Mouse (Mus musculus) MEL (cell line): ENCODE data around the gene Ces2c. TPM values are rescaled to one million over a fixed set of nuclear protein-coding genes. Genes with fewer than 3 reads are reported as not detected.

Source experiments
- DNase-seq: peaks from one replicate; pipeline ENCODE4 v3.0.0; 2011; ENCODE audit warnings: low read depth, low spot score
- H3K27ac ChIP-seq: 2 replicates; pipeline ENCODE4 v1.5.1; 2012; ENCODE audit warnings: low read depth, mild to moderate bottlenecking, control low read depth, low read length, moderate library complexity; ENCODE audit not compliant: control insufficient read depth
- H3K27me3 ChIP-seq, 2 experiments: fragments of 150-350 bp in 1 of 2; sonication (generic) in 1 of 2; 2 replicates each; pipeline ENCODE4 v1.6.1; 2012; ENCODE audit warnings: low read length in 2 of 2, mild to moderate bottlenecking in 2 of 2, improper control_type of control experiment in 1 of 2, moderate library complexity in 1 of 2; ENCODE audit not compliant: insufficient read depth in 2 of 2, control insufficient read depth in 1 of 2
- H3K36me3 ChIP-seq, 2 experiments: 2 replicates each; pipeline ENCODE4 v1.6.1; 2012 to 2014; ENCODE audit warnings: low read length in 2 of 2, improper control_type of control experiment in 1 of 2, inconsistent platforms in 1 of 2, mild to moderate bottlenecking in 1 of 2; ENCODE audit not compliant: insufficient read depth in 2 of 2, control insufficient read depth in 1 of 2
- H3K4me1 ChIP-seq, 2 experiments: fragments of 150-350 bp in 1 of 2; sonication (generic) in 1 of 2; 2 replicates each; pipeline ENCODE4 v1.6.1; 2012; ENCODE audit warnings: low read length in 2 of 2, improper control_type of control experiment in 1 of 2, mild to moderate bottlenecking in 1 of 2; ENCODE audit not compliant: insufficient read depth in 2 of 2, control insufficient read depth in 1 of 2
- H3K4me3 ChIP-seq, 2 experiments: fragments of 150-350 bp in 1 of 2; sonication (generic) in 1 of 2; 2 replicates each; pipeline ENCODE4 v1.5.1; 2012; ENCODE audit warnings: low read depth in 2 of 2, low read length in 2 of 2, mild to moderate bottlenecking in 2 of 2, moderate library complexity in 2 of 2, control low read depth in 1 of 2, improper control_type of control experiment in 1 of 2; ENCODE audit not compliant: control insufficient read depth in 1 of 2, insufficient read depth in 1 of 2
- H3K79me2 ChIP-seq: 2 replicates; pipeline ENCODE4 v1.6.1; 2012; ENCODE audit warnings: mild to moderate bottlenecking, low read length, moderate library complexity; ENCODE audit not compliant: control insufficient read depth, poor library complexity, insufficient read depth
- H3K9ac ChIP-seq: 2 replicates; pipeline ENCODE4 v1.6.1; 2012; ENCODE audit warnings: low read depth, mild to moderate bottlenecking, control low read depth, low read length, moderate library complexity; ENCODE audit not compliant: control insufficient read depth, poor library complexity, severe bottlenecking
- H3K9me3 ChIP-seq: fragments of 150-350 bp; sonication (generic); replicated peaks from 2 replicates; pipeline ENCODE4 v1.6.1; 2012; ENCODE audit warnings: mild to moderate bottlenecking, low read length, improper control_type of control experiment, moderate library complexity; ENCODE audit not compliant: insufficient read depth
- BHLHE40 ChIP-seq: IDR thresholded peaks from 2 replicates; pipeline ENCODE4 v1.6.1; 2012; ENCODE audit warnings: low read depth, mild to moderate bottlenecking, inconsistent platforms, low read length, improper control_type of control experiment, borderline replicate concordance
- CHD1 ChIP-seq: IDR thresholded peaks from 2 replicates; pipeline ENCODE4 v1.6.1; 2012; ENCODE audit warnings: low read depth, mild to moderate bottlenecking, inconsistent platforms, low read length, improper control_type of control experiment
- CTCF ChIP-seq, 3 experiments: IDR thresholded peaks in 2 of 3; conservative IDR thresholded peaks in 1 of 3; 2 replicates each; pipeline ENCODE4 v1.5.1; 2011 to 2012; ENCODE audit warnings: low read length in 3 of 3, low read depth in 2 of 3, mild to moderate bottlenecking in 2 of 3, improper control_type of control experiment in 1 of 3, inconsistent platforms in 1 of 3, mixed read lengths in 1 of 3, moderate library complexity in 1 of 3; ENCODE audit not compliant: control insufficient read depth in 1 of 3, insufficient read depth in 1 of 3, poor library complexity in 1 of 3, severe bottlenecking in 1 of 3
- E2F4 ChIP-seq: IDR thresholded peaks from 2 replicates; pipeline ENCODE4 v1.6.1; 2011; ENCODE audit warnings: low read depth, low read length, improper control_type of control experiment, borderline replicate concordance
- ETS1 ChIP-seq: IDR thresholded peaks from 2 replicates; pipeline ENCODE4 v1.6.1; 2012; ENCODE audit warnings: low read depth, mild to moderate bottlenecking, inconsistent platforms, low read length, improper control_type of control experiment, moderate library complexity
- GATA1 ChIP-seq: IDR thresholded peaks from 2 replicates; pipeline ENCODE4 v1.6.1; 2011; ENCODE audit warnings: low read depth, low read length, improper control_type of control experiment
- HCFC1 ChIP-seq: IDR thresholded peaks from 2 replicates; pipeline ENCODE4 v1.6.1; 2012; ENCODE audit warnings: low read depth, mild to moderate bottlenecking, inconsistent platforms, low read length, improper control_type of control experiment, moderate library complexity
- KAT2A ChIP-seq: conservative IDR thresholded peaks from 2 replicates; pipeline ENCODE4 v1.6.1; 2012; ENCODE audit warnings: low read depth, low read length, improper control_type of control experiment, inconsistent platforms
- MAFK ChIP-seq: IDR thresholded peaks from 2 replicates; pipeline ENCODE4 v1.6.1; 2011; ENCODE audit warnings: low read depth, mild to moderate bottlenecking, low read length, improper control_type of control experiment, borderline replicate concordance
- MXI1 ChIP-seq: IDR thresholded peaks from 2 replicates; pipeline ENCODE4 v1.6.1; 2011; ENCODE audit warnings: mild to moderate bottlenecking, low read depth, low read length, improper control_type of control experiment
- MYB ChIP-seq: IDR thresholded peaks from 2 replicates; pipeline ENCODE4 v1.6.1; 2011; ENCODE audit warnings: mild to moderate bottlenecking, low read depth, low read length, improper control_type of control experiment
- NELFE ChIP-seq: IDR thresholded peaks from 2 replicates; pipeline ENCODE4 v1.6.1; 2011; ENCODE audit warnings: low read depth, low read length, improper control_type of control experiment
- NRF1 ChIP-seq: IDR thresholded peaks from 2 replicates; pipeline ENCODE4 v1.6.1; 2014; ENCODE audit warnings: low read depth, mild to moderate bottlenecking, inconsistent platforms, low read length, improper control_type of control experiment, moderate library complexity; ENCODE audit not compliant: poor library complexity, insufficient read depth, severe bottlenecking
- POLR2AphosphoS5 ChIP-seq: IDR thresholded peaks from 2 replicates; pipeline ENCODE4 v1.6.1; 2012; ENCODE audit warnings: low read depth, borderline replicate concordance, mild to moderate bottlenecking, inconsistent platforms, low read length, moderate library complexity, mixed read lengths
- SMC3 ChIP-seq: IDR thresholded peaks from 2 replicates; pipeline ENCODE4 v1.6.1; 2011; ENCODE audit warnings: low read depth, low read length, improper control_type of control experiment
- TAL1 ChIP-seq: IDR thresholded peaks from 2 replicates; pipeline ENCODE4 v1.6.1; 2012; ENCODE audit warnings: mild to moderate bottlenecking, inconsistent platforms, low read length, moderate library complexity, mixed read lengths
- UBTF ChIP-seq: IDR thresholded peaks from 2 replicates; pipeline ENCODE4 v1.6.1; 2012; ENCODE audit warnings: low read depth, mild to moderate bottlenecking, inconsistent platforms, low read length, improper control_type of control experiment, moderate library complexity, borderline replicate concordance; ENCODE audit not compliant: insufficient read depth
- ZKSCAN1 ChIP-seq: IDR thresholded peaks from 2 replicates; pipeline ENCODE4 v1.6.1; 2012; ENCODE audit warnings: low read depth, mild to moderate bottlenecking, inconsistent platforms, low read length, improper control_type of control experiment, moderate library complexity
- ZMIZ1 ChIP-seq: IDR thresholded peaks from 2 replicates; pipeline ENCODE4 v1.6.1; 2012; ENCODE audit warnings: low read depth, mild to moderate bottlenecking, inconsistent platforms, low read length, improper control_type of control experiment, moderate library complexity
- ZNF384 ChIP-seq: IDR thresholded peaks from 2 replicates; pipeline ENCODE4 v1.6.1; 2012; ENCODE audit warnings: low read depth, mild to moderate bottlenecking, inconsistent platforms, low read length, improper control_type of control experiment
- polyA plus RNA-seq, 2 experiments: library from polyadenylated mRNA; stranded (reverse) in 1 of 2; unstranded in 1 of 2; fragments of >175 nt in 1 of 2; fragments of >200 nt in 1 of 2; gene quantifications; 2 replicates each; pipeline versions ENCODE4 v1.2.1 to v1.2.4; 2012; ENCODE audit warnings: low replicate concordance in 2 of 2, low read depth in 1 of 2; ENCODE audit not compliant: insufficient read length in 2 of 2, insufficient read depth in 1 of 2, missing spikeins in 1 of 2
- total RNA-seq: library from RNA; depleted of rRNA; stranded (reverse); fragments of 300-350 nt; gene quantifications from 2 replicates; pipeline ENCODE4 v1.2.3, GENCODE M21; 2012

Ces2c gene
- total and polyA plus RNA-seq, 3 experiments, result not detected

DNA sequence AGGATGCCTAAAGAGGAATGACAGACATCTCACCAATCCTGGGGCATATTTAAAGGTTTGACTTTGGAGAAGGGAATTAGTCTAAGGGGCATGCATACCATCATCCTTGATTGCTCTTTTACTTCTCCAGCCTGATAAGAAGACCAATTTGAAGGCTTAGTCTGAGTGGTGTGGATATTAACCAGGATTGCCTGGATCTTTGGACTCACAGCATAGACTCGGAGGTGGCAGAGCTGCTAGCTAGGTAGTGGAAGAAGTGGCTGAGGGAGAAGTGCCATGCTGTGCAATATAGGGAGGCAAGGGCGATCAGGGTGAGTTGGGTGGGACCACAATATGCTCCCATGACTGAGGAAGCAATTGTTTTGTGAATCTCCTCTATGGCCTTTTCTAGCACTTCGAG lies 18.6 kb upstream of the Ces2c start:
- Histone ChIP-seq H3K27me3 (peaks cover 0 to 1% of the 10 kb centered on the region in 2 experiments; a peak in 2 of 4 replicates), H3K79me2 (no peaks in the 10 kb centered on the region)

DNA sequence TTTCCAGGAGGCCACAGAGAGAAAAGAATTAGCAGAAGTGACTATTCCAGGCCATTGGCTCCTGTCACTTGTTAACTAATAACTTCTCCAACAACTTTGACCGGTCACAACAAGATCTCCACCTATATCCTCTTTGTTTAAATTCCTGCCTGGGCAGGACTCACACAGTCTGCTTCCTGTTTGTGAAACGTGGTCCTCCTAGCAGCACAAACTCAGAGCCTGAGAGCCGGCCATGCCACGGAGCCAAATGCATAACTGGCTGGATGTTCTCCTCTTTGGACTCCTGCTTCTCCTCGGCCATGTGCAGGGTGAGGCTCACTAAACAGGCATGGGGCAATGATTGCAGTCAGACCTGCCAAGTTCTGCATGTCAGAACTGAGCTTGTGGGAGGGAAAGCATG lies 15.4 kb upstream of the Ces2c start, which contains the start of gene Ces2b:
Gene Ces2b, plus strand, starts transcription at position 133 of the 400 bp plus-strand sequence.
- Histone ChIP-seq H3K27me3 (peaks cover 0 to 5% of the 10 kb centered on the region in 2 experiments; a peak in 3 of 4 replicates), H3K36me3 (no peaks in the 10 kb centered on the region)
- no peak for TF ChIP-seq ETS1
- no peak for TF ChIP-seq E2F4
- no peak for TF ChIP-seq NRF1
- TF ChIP-seq, all 39 proteins: peak for 0
- DNase-seq, result no peak
- H3K4me3 ChIP-seq, result no peak within 1 kb of the TSS
- no peak within 1 kb of the TSS for H3K27ac ChIP-seq
- no peak within 1 kb of the TSS for H3K9ac ChIP-seq
- no peaks in the 10 kb centered on the region for H3K79me2 ChIP-seq
- H3K9me3 ChIP-seq, result no peaks in the 10 kb centered on the region
- H3K4me1 ChIP-seq, result no peaks in the 10 kb centered on the region

More for the DNA sequence above, 18.6 kb upstream of the Ces2c start:
- H3K4me1 ChIP-seq, result no peaks in the 10 kb centered on the region
- no peak overlapping the region for H3K27ac ChIP-seq
- no peaks in the 10 kb centered on the region for H3K9me3 ChIP-seq
- H3K36me3 ChIP-seq, result no peaks in the 10 kb centered on the region
- H3K9ac ChIP-seq, result no peak overlapping the region
- TF ChIP-seq NRF1 (no peak), BHLHE40 (no peak), UBTF (no peak), MXI1 (no peak), HCFC1 (no peak), MAFK (no peak), SMC3 (no peak), MYB (no peak), ZNF384 (no peak), ZMIZ1 (no peak), KAT2A (no peak), CTCF (IDR thresholded peaks at IDR 0.05 in 2 of 3, conservative IDR thresholded peaks at IDR 0.05 in 1 of 3; ENCODE audit: control insufficient read depth in 1 of 3, insufficient read depth in 1 of 3, low read depth in 2 of 3, low read length in 3 of 3, poor library complexity in 1 of 3, severe bottlenecking in 1 of 3) (no peak), TAL1 (no peak), POLR2AphosphoS5 (no peak), CHD1 (no peak), E2F4 (no peak), GATA1 (no peak), ZKSCAN1 (no peak), NELFE (no peak)
- DNase-seq, result no peak
- no peak overlapping the region for H3K4me3 ChIP-seq
